In genomic region chr10:76905935-76906341, GRCm38 (mm10) we compare ENCODE assay signal across 9 mouse cellular contexts. TPM values are rescaled to one million over a fixed set of nuclear protein-coding genes. Genes with fewer than 3 reads are reported as not detected.
A peak's percentile ranks its signal among the peaks of the same experiment; 100 is the strongest.
DNase-seq lines count a peak whose midpoint lies in the region; ATAC-seq lines count a peak whose summit lies in the region.
"Had no signal": no experiment of that assay in that cellular context is flagged by ENCODE, and none has a peak within 500 bp of the region (broad histone marks: within the 10 kb centered on the region; RNA-seq: fewer than 3 reads in every experiment).

No protein-coding gene starts in this region.

- DNase-seq in midbrain, embryonic 11.5 days (ENCODE audit: low spot score, missing footprints): peak; percentile 68
- DNase-seq in midbrain, embryonic 14.5 days: no peak
- peak; percentile 43 to 54 for DNase-seq in heart, postnatal 14 days
- DNase-seq in thymus, postnatal 25 days: no peak
- DNase-seq in thymus, postnatal 14 days: no peak
- DNase-seq in left cerebral cortex, adult 8-10 months (ENCODE audit: low spot score in 2 of 2): no peak

- H3K9ac ChIP-seq in midbrain, embryonic 11.5 days (ENCODE audit: low read length): no peak overlapping the region
- no peak overlapping the region for H3K9ac ChIP-seq in midbrain, embryonic 14.5 days (replicated peaks; ENCODE audit: low read length)
- no peak overlapping the region for H3K9ac ChIP-seq in liver, embryonic 15.5 days
- H3K9ac ChIP-seq in stomach, embryonic 16.5 days (ENCODE audit: low read length): no peak overlapping the region

- intact Hi-C loops in heart, postnatal 14 days (cut with DNase I): no loop called here

- H3K27me3 ChIP-seq in midbrain, embryonic 11.5 days (ENCODE audit: control insufficient read depth, insufficient read depth, low read length): no peaks in the 10 kb centered on the region
- no peaks in the 10 kb centered on the region for H3K27me3 ChIP-seq in midbrain, embryonic 14.5 days (ENCODE audit: control insufficient read depth, insufficient read depth, low read length)
- no peaks in the 10 kb centered on the region for H3K27me3 ChIP-seq in liver, embryonic 15.5 days
- H3K27me3 ChIP-seq in stomach, embryonic 16.5 days (ENCODE audit: control insufficient read depth, insufficient read depth, low read length): no peaks in the 10 kb centered on the region

- no peaks in the 10 kb centered on the region for H3K9me3 ChIP-seq in midbrain, embryonic 11.5 days (ENCODE audit: control insufficient read depth, low read length)
- H3K9me3 ChIP-seq in midbrain, embryonic 14.5 days (ENCODE audit: control insufficient read depth, low read length): no peaks in the 10 kb centered on the region
- no peaks in the 10 kb centered on the region for H3K9me3 ChIP-seq in liver, embryonic 15.5 days (replicated peaks)
- H3K9me3 ChIP-seq in stomach, embryonic 16.5 days (replicated peaks; ENCODE audit: control insufficient read depth, low read length): no peaks in the 10 kb centered on the region
- H3K9me3 ChIP-seq: forebrain, embryonic 10.5 days had no signal

- ATAC-seq in midbrain, embryonic 11.5 days (ENCODE audit: low FRiP score): no peak
- no peak for ATAC-seq in midbrain, embryonic 14.5 days (ENCODE audit: low FRiP score, low TSS enrichment)
- peak; percentile 59 for ATAC-seq in liver, embryonic 15.5 days (ENCODE audit: insufficient read depth)
- peak; percentile 60 for ATAC-seq in stomach, embryonic 16.5 days (ENCODE audit: insufficient read depth, low FRiP score)

- no peak overlapping the region for H3K4me3 ChIP-seq in midbrain, embryonic 11.5 days (ENCODE audit: low read depth, low read length)
- no peak overlapping the region for H3K4me3 ChIP-seq in midbrain, embryonic 14.5 days (replicated peaks; ENCODE audit: low read depth, low read length)
- H3K4me3 ChIP-seq in liver, embryonic 15.5 days (replicated peaks): peak overlapping the region; percentile 35
- 0 out of 2 replicates have a peak overlapping the region, but pooled peaks have one; percentile 13 for H3K4me3 ChIP-seq in stomach, embryonic 16.5 days (replicated peaks; ENCODE audit: low read length)
- H3K4me3 ChIP-seq: forebrain, embryonic 10.5 days had no signal

- no peak overlapping the region; the same call in 1 of the 2 replicates for H3K27ac ChIP-seq in midbrain, embryonic 11.5 days (ENCODE audit: low read depth, low read length)
- H3K27ac ChIP-seq in midbrain, embryonic 14.5 days (replicated peaks; ENCODE audit: low read depth, low read length): no peak overlapping the region
- no peak overlapping the region for H3K27ac ChIP-seq in liver, embryonic 15.5 days (replicated peaks)
- H3K27ac ChIP-seq in stomach, embryonic 16.5 days (ENCODE audit: low read length): peak overlapping the region; percentile 63
- H3K27ac ChIP-seq: forebrain, embryonic 10.5 days had no signal

- no peak overlapping the region for H3K4me2 ChIP-seq in midbrain, embryonic 11.5 days
- no peak overlapping the region for H3K4me2 ChIP-seq in midbrain, embryonic 14.5 days (ENCODE audit: low read length)
- peak overlapping the region; percentile 63 for H3K4me2 ChIP-seq in liver, embryonic 15.5 days
- peak overlapping the region; percentile 44 for H3K4me2 ChIP-seq in stomach, embryonic 16.5 days (ENCODE audit: low read depth, low read length)

- no peaks in the 10 kb centered on the region for H3K36me3 ChIP-seq in midbrain, embryonic 11.5 days (ENCODE audit: control insufficient read depth, insufficient read depth, low read length)
- H3K36me3 ChIP-seq in midbrain, embryonic 14.5 days (ENCODE audit: control insufficient read depth, insufficient read depth, low read length): no peaks in the 10 kb centered on the region
- H3K36me3 ChIP-seq in liver, embryonic 15.5 days (replicated peaks): no peaks in the 10 kb centered on the region
- no peaks in the 10 kb centered on the region for H3K36me3 ChIP-seq in stomach, embryonic 16.5 days (ENCODE audit: control insufficient read depth, insufficient read depth, low read length)
- H3K36me3 ChIP-seq: forebrain, embryonic 10.5 days had no signal

- peaks cover 10% of the 10 kb centered on the region for H3K4me1 ChIP-seq in midbrain, embryonic 11.5 days (ENCODE audit: control insufficient read depth, insufficient read depth, low read length)
- H3K4me1 ChIP-seq in midbrain, embryonic 14.5 days (ENCODE audit: control insufficient read depth, insufficient read depth, low read length): peaks cover 10% of the 10 kb centered on the region; the same call in 1 of the 2 replicates
- H3K4me1 ChIP-seq in liver, embryonic 15.5 days (replicated peaks): peaks cover 37% of the 10 kb centered on the region
- peaks cover 35% of the 10 kb centered on the region for H3K4me1 ChIP-seq in stomach, embryonic 16.5 days (ENCODE audit: control insufficient read depth, insufficient read depth, low read length)

- 88% methylated on average over 14 of the region's 14 CpGs for WGBS in midbrain, embryonic 11.5 days
- 86% methylated on average over 14 of the region's 14 CpGs for WGBS in midbrain, embryonic 14.5 days
- WGBS in liver, embryonic 15.5 days (ENCODE audit: insufficient replicate concordance): 24% methylated on average over 14 of the region's 14 CpGs
- WGBS in stomach, embryonic 16.5 days: 30% methylated on average over 14 of the region's 14 CpGs

RNA-seq across cellular contexts. Expression of gene Pcbp3, which starts 55.7 kb away (rescaled TPM):
- 34.4 and 41.5 TPM in 2 replicates for polyA plus RNA-seq in midbrain, embryonic 11.5 days (2014; fragmentation: Nextera tagmentation; extraction: Ambion mirVana)
- 37.3 and 43.3 TPM in 2 replicates for polyA plus RNA-seq in midbrain, embryonic 14.5 days (2014; fragmentation: Nextera tagmentation; extraction: Ambion mirVana)
- total RNA-seq in heart, postnatal 14 days (2021): 1 to 10 TPM; 7.7 TPM
- 3.6 and 5.0 TPM in 2 replicates for polyA plus RNA-seq in liver, embryonic 15.5 days (2015; fragmentation: Nextera tagmentation; extraction: Ambion mirVana)
- 37.3 and 41.8 TPM in 2 replicates for polyA plus RNA-seq in stomach, embryonic 16.5 days (2015; fragmentation: Nextera tagmentation; extraction: Ambion mirVana)
- total RNA-seq in left cerebral cortex, adult 8-10 months (2022): 10 to 100 TPM; 62.1 to 75.2 (median 68.7) TPM

Comparison
In these comparisons a context has a peak if more than half of its experiments do, and no peak if none do; other contexts are left out.
1. DNase-seq: peak in midbrain, embryonic 11.5 days (single experiment) and heart, postnatal 14 days (2 of 2); none in midbrain, embryonic 14.5 days (single experiment), thymus, postnatal 25 days (single experiment), thymus, postnatal 14 days (single experiment) and left cerebral cortex, adult 8-10 months (0 of 2).
2. ATAC-seq: peak in liver, embryonic 15.5 days (single experiment) and stomach, embryonic 16.5 days (single experiment); none in midbrain, embryonic 11.5 days (single experiment) and midbrain, embryonic 14.5 days (single experiment).
3. H3K4me2 ChIP-seq: peak in liver, embryonic 15.5 days (single experiment) and stomach, embryonic 16.5 days (single experiment); none in midbrain, embryonic 11.5 days (single experiment) and midbrain, embryonic 14.5 days (single experiment).
4. H3K4me3 ChIP-seq: peak in liver, embryonic 15.5 days (single experiment) and stomach, embryonic 16.5 days (single experiment); none in midbrain, embryonic 11.5 days (single experiment) and midbrain, embryonic 14.5 days (single experiment).